Mouse (Mus musculus): Measurements from ENCODE around the gene Slc35c1. TPM values are rescaled to one million over a fixed set of nuclear protein-coding genes. Genes with fewer than 3 reads are reported as not detected.

Gene Slc35c1
- total RNA-seq, 2 experiments from 2014 or later: 18.2 to 18.4 TPM

- no peak for DNase-seq (ENCODE audit: low spot score in 2 of 2)
- intact Hi-C loops (cut with DNase I): no loop called here
Measured at GRCm38 (mm10) chr2:92440432-92440831, 19.9 kb downstream of the Slc35c1 start.

DNA sequence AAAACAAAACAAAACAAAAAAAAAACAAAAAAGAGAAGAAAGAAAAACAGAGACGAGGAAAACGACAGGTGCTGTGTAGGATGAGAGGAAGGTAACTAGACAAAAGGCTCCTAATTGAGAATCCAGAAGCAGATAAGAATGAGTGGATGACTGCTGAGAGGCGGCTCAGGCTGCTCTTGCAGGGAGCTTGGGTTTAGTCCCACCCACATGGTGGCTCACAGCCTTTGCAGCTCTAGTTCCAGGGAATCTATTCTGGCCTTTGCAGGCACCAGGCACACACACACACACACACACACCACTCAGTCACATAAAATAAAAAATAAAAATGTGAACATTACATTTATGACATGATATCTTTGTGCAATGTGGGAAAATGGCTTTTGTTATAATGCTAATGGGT lies 21.8 kb downstream of the Slc35c1 start:
- intact Hi-C loops (cut with DNase I): loop anchor here (5.0 to 10.0 kb wide), 3 partner anchors 141 to 464 kb away; partner anchors contain the start of gene Dgkz

GRCm38 (mm10) chr2:92437875-92438274 lies 22.5 kb downstream of the Slc35c1 start:
- peak; percentile 85 to 93 for DNase-seq (ENCODE audit: low spot score in 2 of 2)

More for the DNA sequence above, 21.8 kb downstream of the Slc35c1 start:
- peak in 1 of 2 experiments; percentile 78 for DNase-seq (ENCODE audit: low spot score in 2 of 2)

GRCm38 (mm10) chr2:92437366-92437765 lies 23.0 kb downstream of the Slc35c1 start:
- intact Hi-C loops (cut with DNase I): loop anchor here (5.0 to 10.0 kb wide), 3 partner anchors 140 to 463 kb away; partner anchors contain the start of gene Dgkz
- no peak for DNase-seq (ENCODE audit: low spot score in 2 of 2)

More at GRCm38 (mm10) chr2:92437875-92438274, 22.5 kb downstream of the Slc35c1 start:
- intact Hi-C loops (cut with DNase I): loop anchor here (5.0 to 10.0 kb wide), 3 partner anchors 141 to 463 kb away; partner anchors contain the start of gene Dgkz

GRCm38 (mm10) chr2:92435023-92435422 lies 25.3 kb downstream of the Slc35c1 start:
- DNase-seq (ENCODE audit: low spot score in 2 of 2): no peak
- intact Hi-C loops (cut with DNase I): loop anchor here (5.0 to 10.0 kb wide), 3 partner anchors 138 to 460 kb away; partner anchors contain the start of gene Dgkz

DNA sequence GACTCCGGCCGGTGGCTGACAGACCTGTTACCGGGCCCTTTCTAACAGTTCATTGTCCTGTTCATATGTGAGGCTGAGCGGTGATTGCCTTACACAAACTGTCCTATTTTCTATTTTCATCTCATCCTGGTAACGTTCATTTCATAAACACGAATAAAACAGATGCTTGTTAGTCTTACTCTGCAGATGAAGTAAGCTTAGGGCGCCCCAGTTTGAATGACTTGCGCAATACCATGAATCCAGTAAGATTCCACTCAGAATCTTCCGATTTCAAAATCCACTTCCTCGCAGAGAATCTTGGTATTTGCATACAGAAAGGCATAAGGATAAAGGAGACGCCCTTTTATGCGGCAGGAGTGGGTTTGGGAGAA lies 26.0 kb downstream of the Slc35c1 start:
- intact Hi-C loops (cut with DNase I): loop anchor here (1.0 to 10.0 kb wide), 4 partner anchors 45 to 460 kb away; partner anchors contain the start of gene Dgkz

DNA sequence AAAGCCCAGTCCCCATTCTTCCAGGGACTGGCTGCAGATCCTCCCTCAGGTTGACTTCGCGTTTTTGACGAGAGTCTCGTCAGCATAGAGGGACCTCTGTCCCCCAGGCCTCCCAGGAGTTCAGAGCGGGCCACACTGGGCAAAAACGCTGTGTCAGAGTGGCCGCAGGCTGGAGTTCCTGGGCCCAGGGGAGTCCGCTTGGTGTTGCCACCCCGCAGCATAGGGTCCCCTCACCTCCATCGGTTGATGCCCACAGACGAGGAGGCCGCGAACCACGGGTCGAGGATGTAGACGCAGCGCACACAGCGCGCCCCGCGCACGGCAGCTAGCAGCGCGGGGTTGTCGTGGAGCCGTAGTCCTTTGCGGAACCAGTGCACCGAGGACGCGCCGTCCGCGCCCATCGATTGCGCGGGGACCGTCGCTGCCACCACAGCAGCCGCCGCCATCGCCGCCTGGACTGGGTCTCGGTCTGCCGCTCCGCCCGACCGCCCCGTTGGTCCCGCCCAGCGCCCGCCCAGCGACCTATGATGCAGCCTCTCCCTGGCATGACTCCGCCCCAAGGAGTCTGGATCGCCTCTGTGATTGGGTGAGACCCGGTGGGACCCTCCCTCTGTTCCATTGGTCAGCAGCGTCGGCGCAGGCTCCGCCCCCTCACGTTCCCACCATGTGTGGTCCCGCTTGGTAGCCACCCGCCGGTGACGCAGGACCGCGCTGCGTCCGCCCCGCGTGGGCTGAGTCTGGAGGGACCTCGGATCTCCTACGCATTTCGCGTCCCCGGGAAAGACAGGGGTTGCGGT lies 26.6 kb downstream of the Slc35c1 start, which contains the start of gene Cry2:
TSS of gene Cry2 (minus strand) at position 466 of the 797 bp plus-strand sequence.
- intact Hi-C loops (cut with DNase I): loop anchor here (1.0 to 10.0 kb wide), 4 partner anchors 44 to 459 kb away; partner anchors contain the start of gene Dgkz
- DNase-seq (ENCODE audit: low spot score in 2 of 2): peak; percentile 98 to 100

More for the DNA sequence above, 26.0 kb downstream of the Slc35c1 start:
- DNase-seq (ENCODE audit: low spot score in 2 of 2): no peak

GRCm38 (mm10) chr2:92432299-92433295 lies 27.7 kb downstream of the Slc35c1 start:
- DNase-seq (ENCODE audit: low spot score in 2 of 2): peak in 1 of 2 experiments; percentile 58
- intact Hi-C loops (cut with DNase I): loop anchor here (5.0 to 10.0 kb wide), 3 partner anchors 248 to 458 kb away; partner anchors contain the start of gene Dgkz

DNA sequence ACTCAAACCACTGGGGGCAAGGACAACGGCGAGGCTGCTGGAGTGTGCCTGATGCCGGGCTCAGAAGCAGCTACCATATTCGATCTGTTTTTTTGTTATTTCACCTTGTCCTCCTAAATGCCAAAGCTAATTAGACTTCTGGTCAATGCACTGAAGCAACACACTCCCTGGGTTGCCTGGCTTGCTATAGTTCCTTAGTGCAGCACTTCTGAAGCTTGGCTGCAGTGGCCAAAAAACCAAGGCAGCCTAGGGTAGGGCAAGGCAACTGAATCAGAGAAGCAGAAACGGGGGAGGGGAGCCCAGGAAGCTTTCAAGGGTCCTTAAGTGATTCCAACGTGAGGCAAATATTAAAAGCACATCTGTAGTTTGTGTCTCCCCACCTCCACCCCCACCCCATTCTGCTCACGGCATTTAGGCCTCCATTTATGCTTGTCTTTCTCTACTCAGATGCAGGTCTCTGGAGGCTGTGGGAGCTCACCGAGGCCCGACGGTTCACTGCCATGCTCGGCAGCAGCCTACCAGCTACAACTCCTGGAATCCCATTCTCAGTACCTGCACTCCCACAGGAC lies 28.6 kb downstream of the Slc35c1 start:
- DNase-seq (ENCODE audit: low spot score in 2 of 2): peak in 1 of 2 experiments; percentile 37
- intact Hi-C loops (cut with DNase I): loop anchor here (5.0 to 10.0 kb wide), 3 partner anchors 247 to 457 kb away; partner anchors contain the start of gene Dgkz

- intact Hi-C loops (cut with DNase I): loop anchor here (5.0 to 10.0 kb wide), 3 partner anchors 246 to 456 kb away; partner anchors contain the start of gene Dgkz
- DNase-seq (ENCODE audit: low spot score in 2 of 2): peak; percentile 70 to 93
Measured at GRCm38 (mm10) chr2:92430723-92431541, 29.4 kb downstream of the Slc35c1 start.

DNA sequence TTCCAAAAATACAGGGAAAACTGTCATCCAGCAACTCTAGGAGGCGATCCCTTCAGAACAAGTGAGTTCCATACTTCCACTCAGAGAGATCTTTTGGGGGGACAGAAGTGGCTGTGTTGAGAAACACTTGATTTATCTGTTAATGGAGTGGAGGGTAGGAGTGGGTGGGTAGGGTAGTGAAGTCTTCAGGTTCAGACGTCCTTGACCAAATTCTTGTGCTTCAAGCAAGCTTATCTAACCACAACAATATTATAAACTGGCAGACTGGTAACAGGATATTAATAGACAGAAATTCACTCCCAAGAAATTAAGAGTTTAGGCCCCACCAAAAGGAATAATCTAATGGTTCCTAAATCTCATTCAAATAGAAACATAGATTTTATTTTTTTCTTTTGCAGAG lies 30.2 kb downstream of the Slc35c1 start:
- intact Hi-C loops (cut with DNase I): loop anchor here (5.0 to 10.0 kb wide), 3 partner anchors 245 to 455 kb away; partner anchors contain the start of gene Dgkz
- no peak for DNase-seq (ENCODE audit: low spot score in 2 of 2)

- intact Hi-C loops (cut with DNase I): no loop called here
- peak; percentile 77 to 95 for DNase-seq (ENCODE audit: low spot score in 2 of 2)
Measured at GRCm38 (mm10) chr2:92427882-92428281, 32.5 kb downstream of the Slc35c1 start.

DNA sequence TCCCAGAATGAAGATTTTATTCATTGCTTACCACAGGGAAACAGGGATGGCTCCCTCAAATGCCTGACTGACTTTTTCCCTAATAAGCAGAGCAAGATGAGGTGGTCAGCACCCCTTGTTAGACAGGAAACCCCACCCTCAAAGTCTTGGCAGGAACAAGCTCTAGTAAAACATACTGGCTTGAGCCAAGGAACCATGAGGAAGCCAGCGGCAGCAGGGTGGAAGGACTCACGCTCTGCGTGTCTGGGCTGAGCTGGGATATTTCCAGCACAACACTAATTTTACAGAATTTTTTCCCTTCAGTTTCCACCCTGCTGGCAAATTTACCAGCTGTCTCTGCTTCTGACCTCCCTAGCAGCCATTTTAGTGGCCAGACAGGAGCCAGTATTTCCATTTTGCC lies 33.9 kb downstream of the Slc35c1 start:
- no peak for DNase-seq (ENCODE audit: low spot score in 2 of 2)
- intact Hi-C loops (cut with DNase I): no loop called here

GRCm38 (mm10) chr2:92425366-92425765 lies 35.0 kb downstream of the Slc35c1 start:
- intact Hi-C loops (cut with DNase I): no loop called here
- DNase-seq (ENCODE audit: low spot score in 2 of 2): no peak

DNA sequence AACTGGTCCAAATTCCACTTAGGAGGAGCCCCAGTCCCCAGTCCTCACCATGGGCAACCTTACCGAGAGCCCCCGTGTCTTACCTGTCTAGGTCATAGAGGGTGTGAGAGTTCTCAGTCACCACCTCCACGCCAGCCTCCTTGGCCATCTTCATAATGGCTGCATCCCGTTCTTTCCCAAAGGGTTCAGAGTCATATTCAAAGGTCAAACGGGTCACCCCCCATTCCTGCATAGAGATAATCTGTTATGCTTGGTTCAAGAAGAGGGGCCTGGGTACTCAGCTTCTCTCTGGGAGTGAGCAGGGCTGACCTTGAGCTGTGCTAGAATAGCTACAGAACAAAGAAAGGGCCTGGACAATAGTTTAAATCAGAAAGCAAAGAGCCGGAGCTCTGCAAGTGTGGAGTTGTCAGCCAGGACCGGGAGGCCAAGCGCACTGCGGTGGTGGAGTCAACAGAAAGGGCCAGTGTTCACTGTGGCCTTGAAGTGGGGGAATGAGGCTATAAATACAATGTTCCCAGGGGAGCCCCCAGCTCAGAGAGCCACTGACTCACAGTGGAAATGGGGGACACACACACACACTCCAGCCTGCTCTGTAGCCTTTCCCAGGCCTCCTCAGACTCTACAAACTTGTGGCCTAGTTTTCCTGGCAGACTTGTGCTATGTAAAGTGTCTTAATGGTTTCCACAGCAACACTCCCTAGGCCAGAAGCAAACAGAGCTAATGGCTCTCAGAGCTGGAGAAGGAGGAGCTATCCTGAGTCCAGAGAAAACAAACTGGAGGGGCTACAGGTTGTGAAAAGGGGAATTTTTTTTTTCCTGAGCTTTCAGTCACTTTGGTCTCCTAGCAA lies 35.7 kb downstream of the Slc35c1 start:
- DNase-seq (ENCODE audit: low spot score in 2 of 2): peak in 1 of 2 experiments; percentile 70
- intact Hi-C loops (cut with DNase I): no loop called here

DNA sequence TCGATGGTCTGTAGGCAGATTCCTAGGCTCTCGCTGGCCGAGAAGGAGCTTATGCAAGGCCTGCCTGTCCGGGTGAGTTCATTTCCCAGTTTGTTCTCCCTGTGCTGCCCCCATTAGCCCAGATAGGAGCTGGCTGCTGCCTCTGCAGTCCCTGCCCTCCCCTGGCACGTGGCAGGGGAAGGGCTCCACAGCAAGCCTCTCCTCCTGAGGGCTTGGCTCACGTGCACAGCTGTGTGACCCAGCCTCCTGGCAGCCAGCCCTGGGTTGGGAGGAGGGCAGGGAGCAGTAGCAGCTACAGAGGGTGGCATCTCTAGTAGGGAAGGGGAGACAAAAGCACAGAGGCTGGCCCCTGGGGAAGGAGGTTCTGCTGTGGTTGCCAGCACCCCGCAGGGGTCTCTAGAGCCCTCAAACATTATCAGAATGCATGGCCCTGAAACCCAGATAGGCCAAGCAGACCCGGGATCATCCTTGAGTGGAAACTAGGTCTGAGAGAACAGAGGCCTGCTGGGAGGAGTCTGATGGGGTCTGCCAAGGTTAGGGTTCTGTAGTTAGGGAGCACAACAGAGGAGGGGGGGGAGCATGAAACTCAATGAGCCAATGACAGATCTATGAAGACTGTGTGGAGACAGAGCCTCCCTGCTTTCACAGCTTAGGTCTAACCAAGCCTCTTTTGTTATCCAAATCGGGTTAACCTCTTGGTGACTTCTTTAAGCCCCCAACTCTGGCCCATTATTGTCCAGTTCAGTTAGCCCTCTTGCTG lies 36.5 kb downstream of the Slc35c1 start:
- intact Hi-C loops (cut with DNase I): no loop called here
- DNase-seq (ENCODE audit: low spot score in 2 of 2): peak; percentile 82 to 88

All from left cerebral cortex, postnatal 25 days (tissue).